Mouse (Mus musculus) large intestine, adult 2 months (tissue): ENCODE measurements around the gene Eif2ak4. TPM values are rescaled to one million over a fixed set of nuclear protein-coding genes. Genes with fewer than 3 reads are reported as not detected.

Experiments used
- polyA plus RNA-seq: library from polyadenylated mRNA; depleted of rRNA; stranded (reverse); fragments of >200 nt; gene quantifications from 2 replicates; pipeline ENCODE4 v1.2.3, GENCODE M21; 2012; rRNA removed

The Eif2ak4 gene
- polyA plus RNA-seq, 1 experiment = 3.1 TPM

Other genes with a start within 250 kb of the Eif2ak4 start
- 0.08 TPM in 1 of 2 replicates, not detected in the other for gene Fsip1, start 131.7 kb upstream of the Eif2ak4 start, polyA plus RNA-seq
- gene Gpr176, start 15.2 kb upstream of the Eif2ak4 start, polyA plus RNA-seq = 0.27 and 0.35 TPM in 2 replicates
- gene Srp14, start 91.1 kb downstream of the Eif2ak4 start, polyA plus RNA-seq = 38.4 and 44.8 TPM in 2 replicates
- 4.7 and 6.2 TPM in 2 replicates for gene Bmf, start 161.1 kb downstream of the Eif2ak4 start, polyA plus RNA-seq
- gene Bub1b, start 209.6 kb downstream of the Eif2ak4 start, polyA plus RNA-seq = 12.4 and 14.2 TPM in 2 replicates